Mouse (Mus musculus): ENCODE results near the gene Elmo2. TPM values are rescaled to one million over a fixed set of nuclear protein-coding genes. Genes with fewer than 3 reads are reported as not detected.

The Elmo2 gene
- polyA plus RNA-seq, 1 experiment, result 56.3 TPM

DNA sequence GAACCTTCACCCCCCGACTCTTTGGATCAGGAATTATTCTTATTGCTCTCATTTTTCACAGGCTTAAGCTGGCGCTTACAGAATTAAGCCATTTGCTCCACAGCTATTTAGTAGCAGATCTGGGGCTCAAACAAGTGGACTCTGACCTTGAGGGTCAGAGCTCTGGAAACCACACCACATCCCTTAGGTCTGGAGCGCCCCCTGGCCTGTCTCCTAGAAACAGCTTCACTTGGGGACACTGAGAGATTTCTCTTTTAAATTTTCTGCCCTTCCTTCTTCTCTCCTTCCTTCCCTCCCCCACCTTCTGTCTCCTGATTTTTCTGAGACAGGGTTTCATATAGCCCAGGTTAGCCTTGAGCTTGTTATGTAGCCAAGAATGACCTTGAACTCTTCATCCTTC, 10.9 kb upstream of the Elmo2 start:
- Histone ChIP-seq H3K27me3 (replicated peaks; ENCODE audit: control insufficient read depth, insufficient read depth, low read length) (no peaks in the 10 kb centered on the region), H3K4me1 (ENCODE audit: control insufficient read depth, insufficient read depth, low read length) (0 out of 2 replicates have a peak, but pooled peaks cover 4% of the 10 kb centered on the region), H3K4me3 (ENCODE audit: insufficient read depth, low read depth, low read length) (no peak overlapping the region), H3K36me3 (ENCODE audit: control insufficient read depth, insufficient read depth, low read length) (no peaks in the 10 kb centered on the region), H3K27ac (ENCODE audit: insufficient read depth, low read depth, low read length) (no peak overlapping the region)
- DNase-seq, result peak; percentile 83
- WGBS, result 17% methylated on average over 3 of the region's 3 CpGs
- TF ChIP-seq POLR2A (IDR thresholded peaks at IDR 0.05; ENCODE audit: low read depth, low read length) (no peak), CTCF (conservative IDR thresholded peaks at IDR 0.05; ENCODE audit: insufficient read depth, insufficient read length, low read depth, low read length) (peak; percentile 80)

DNA sequence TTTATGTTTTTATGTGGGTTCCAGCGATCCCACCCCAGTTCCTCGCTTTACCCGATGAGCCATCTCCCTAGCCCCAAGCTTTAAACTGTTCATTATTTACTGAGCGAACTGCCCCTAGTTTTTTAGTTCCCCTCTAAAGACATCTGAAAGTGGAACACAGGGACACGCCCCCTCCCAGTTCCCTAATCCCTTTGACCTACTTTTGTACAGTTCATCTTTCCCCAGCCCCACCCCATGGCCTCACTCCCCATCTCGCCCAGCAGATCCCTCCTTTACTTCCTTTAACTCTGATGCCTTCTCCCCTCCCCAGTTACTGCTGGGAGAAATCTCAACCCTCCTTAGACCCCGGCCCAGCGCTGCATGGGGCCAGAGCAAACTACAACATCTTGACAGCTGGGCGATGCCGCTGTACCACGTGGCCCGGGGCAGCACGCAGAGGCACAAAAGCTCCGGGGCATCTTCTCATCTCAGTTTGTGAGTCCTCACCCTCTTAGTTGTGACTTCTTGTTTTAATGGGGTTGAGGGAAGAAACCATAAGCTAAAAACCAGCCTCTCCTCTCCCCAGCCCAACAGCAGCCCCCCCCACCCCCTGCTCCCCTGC, 6.4 kb upstream of the Elmo2 start:
- no peaks in the 10 kb centered on the region for H3K27me3 ChIP-seq (replicated peaks; ENCODE audit: control insufficient read depth, insufficient read depth, low read length)
- H3K4me1 ChIP-seq (ENCODE audit: control insufficient read depth, insufficient read depth, low read length), result 0 out of 2 replicates have a peak, but pooled peaks cover 4% of the 10 kb centered on the region
- no peaks in the 10 kb centered on the region for H3K36me3 ChIP-seq (ENCODE audit: control insufficient read depth, insufficient read depth, low read length)
- H3K27ac ChIP-seq (ENCODE audit: insufficient read depth, low read depth, low read length), result no peak overlapping the region
- no peak for DNase-seq
- 61% methylated on average over 14 of the region's 14 CpGs for WGBS
- no peak overlapping the region for H3K4me3 ChIP-seq (ENCODE audit: insufficient read depth, low read depth, low read length)
- TF ChIP-seq POLR2A (IDR thresholded peaks at IDR 0.05; ENCODE audit: low read depth, low read length) (no peak), CTCF (conservative IDR thresholded peaks at IDR 0.05; ENCODE audit: insufficient read depth, insufficient read length, low read depth, low read length) (no peak)

DNA sequence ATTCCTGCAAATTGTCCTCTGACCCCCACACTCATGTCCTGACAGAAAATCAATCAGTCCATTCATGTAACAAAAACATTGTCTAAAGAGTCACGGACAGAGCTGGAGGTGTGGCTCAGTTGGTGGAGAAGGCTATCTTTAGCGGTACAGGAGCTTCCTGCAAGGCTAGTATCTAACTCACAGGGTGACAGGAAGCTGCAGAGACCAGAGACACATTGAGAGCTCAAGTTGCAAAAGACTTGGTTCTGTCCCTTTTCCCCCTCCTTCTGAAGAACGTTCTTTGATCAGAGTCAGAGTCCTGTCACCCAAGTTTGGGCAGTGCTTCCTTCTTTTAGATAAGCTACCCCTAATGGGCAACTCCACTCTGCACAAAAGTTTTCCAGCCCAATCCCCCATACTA, 3.4 kb upstream of the Elmo2 start:
- Histone ChIP-seq H3K4me3 (ENCODE audit: insufficient read depth, low read depth, low read length) (no peak overlapping the region), H3K36me3 (ENCODE audit: control insufficient read depth, insufficient read depth, low read length) (no peaks in the 10 kb centered on the region), H3K4me1 (ENCODE audit: control insufficient read depth, insufficient read depth, low read length) (peaks cover 4% of the 10 kb centered on the region; the same call in 1 of the 2 replicates), H3K27me3 (replicated peaks; ENCODE audit: control insufficient read depth, insufficient read depth, low read length) (no peaks in the 10 kb centered on the region), H3K27ac (ENCODE audit: insufficient read depth, low read depth, low read length) (no peak overlapping the region)
- DNase-seq, result no peak
- TF ChIP-seq CTCF (conservative IDR thresholded peaks at IDR 0.05; ENCODE audit: insufficient read depth, insufficient read length, low read depth, low read length), result no peak
- TF ChIP-seq POLR2A (IDR thresholded peaks at IDR 0.05; ENCODE audit: low read depth, low read length), result no peak
- whole genome bisulfite sequencing, result 33% methylated on average over 3 of the region's 3 CpGs

DNA sequence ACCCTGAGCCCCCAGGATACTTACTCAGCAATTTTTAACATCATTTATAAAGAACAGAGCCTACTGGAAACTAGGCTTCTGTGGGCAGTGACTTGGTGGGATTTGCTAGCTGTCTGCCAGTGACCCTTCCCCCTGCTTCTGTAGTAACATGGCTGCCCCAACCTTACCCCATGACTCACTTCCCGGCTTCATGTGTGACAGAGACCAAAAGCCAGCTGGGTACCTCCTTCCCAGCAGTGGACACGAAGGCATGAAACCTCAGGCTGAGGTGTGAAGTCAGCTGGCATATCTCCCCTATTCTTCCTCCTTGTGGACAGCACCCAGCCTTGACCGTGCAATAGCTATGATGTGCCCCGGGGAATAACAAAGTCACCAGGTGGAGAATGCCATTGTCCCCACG, 2.5 kb upstream of the Elmo2 start:
- Histone ChIP-seq H3K4me1 (ENCODE audit: control insufficient read depth, insufficient read depth, low read length) (peaks cover 12% of the 10 kb centered on the region; the same call in 1 of the 2 replicates), H3K36me3 (ENCODE audit: control insufficient read depth, insufficient read depth, low read length) (no peaks in the 10 kb centered on the region), H3K27ac (ENCODE audit: insufficient read depth, low read depth, low read length) (no peak overlapping the region), H3K4me3 (ENCODE audit: insufficient read depth, low read depth, low read length) (no peak overlapping the region), H3K27me3 (replicated peaks; ENCODE audit: control insufficient read depth, insufficient read depth, low read length) (no peaks in the 10 kb centered on the region)
- no peak for DNase-seq
- TF ChIP-seq CTCF (conservative IDR thresholded peaks at IDR 0.05; ENCODE audit: insufficient read depth, insufficient read length, low read depth, low read length) (no peak), POLR2A (IDR thresholded peaks at IDR 0.05; ENCODE audit: low read depth, low read length) (no peak)
- WGBS, result 76% methylated on average over 5 of the region's 5 CpGs

DNA sequence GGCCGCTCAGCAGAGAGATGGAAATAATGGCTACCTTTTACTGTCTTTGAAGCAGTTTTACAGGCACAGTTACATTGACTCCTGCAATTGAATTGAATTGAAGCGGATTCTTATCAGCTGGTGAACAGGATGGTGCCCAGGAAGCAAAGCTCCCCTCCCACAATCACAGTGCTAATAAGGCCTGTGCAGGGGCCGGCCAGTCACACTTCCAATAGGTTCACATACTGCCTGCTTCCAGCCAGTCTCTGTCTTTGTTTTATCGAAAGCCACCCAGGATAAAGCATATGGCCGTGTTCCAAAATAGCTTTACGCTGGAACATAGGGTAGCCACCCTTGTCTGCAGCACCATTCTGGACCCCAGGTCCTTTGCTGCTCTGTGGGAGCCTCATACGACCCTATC, 1.1 kb upstream of the Elmo2 start:
- 64% methylated on average over 7 of the region's 7 CpGs for WGBS

DNA sequence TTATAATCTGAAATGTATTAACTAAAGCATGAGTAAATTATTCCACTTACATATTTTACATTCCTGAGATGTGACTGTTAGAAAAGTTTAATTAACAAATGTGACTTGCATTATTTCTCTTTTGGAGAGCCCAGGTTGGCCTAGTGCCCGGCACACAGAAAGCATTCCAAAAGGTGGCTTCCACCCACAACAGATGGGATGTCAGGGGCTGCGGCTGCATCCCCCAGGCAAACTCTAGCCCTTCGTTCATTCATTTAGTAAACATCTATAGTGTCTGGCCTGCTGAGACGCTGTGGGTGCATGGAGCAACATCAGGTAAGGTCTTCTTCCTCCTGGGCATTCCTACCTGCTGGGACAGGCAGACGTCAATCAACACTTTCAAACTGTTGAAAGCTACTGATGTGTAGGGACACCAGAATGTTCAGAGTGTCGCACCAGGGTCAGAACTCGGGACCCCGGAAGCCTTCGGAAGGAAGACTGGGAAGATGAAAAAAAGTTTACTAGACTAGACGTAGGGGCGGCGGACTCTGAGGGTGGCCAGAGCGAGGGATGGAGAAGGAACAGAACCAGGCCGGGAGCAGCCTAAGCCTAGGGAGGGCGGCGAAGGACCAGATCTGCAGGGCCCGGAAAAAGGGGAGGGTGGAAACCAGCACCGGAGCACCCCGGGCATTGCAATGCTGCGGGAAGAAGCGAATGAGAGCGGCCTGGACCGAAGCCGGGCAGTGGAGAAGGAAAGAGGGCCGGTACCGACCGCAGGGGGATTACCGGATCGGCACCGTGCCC, 567 bp downstream of the Elmo2 start:
- Histone ChIP-seq H3K4me1 (ENCODE audit: control insufficient read depth, insufficient read depth, low read length) (peaks cover 18% of the 10 kb centered on the region), H3K4me3 (ENCODE audit: insufficient read depth, low read depth, low read length) (peak overlapping the region; percentile 63), H3K27ac (ENCODE audit: insufficient read depth, low read depth, low read length) (peak overlapping the region; percentile 22), H3K27me3 (replicated peaks; ENCODE audit: control insufficient read depth, insufficient read depth, low read length) (no peaks in the 10 kb centered on the region), H3K36me3 (ENCODE audit: control insufficient read depth, insufficient read depth, low read length) (no peaks in the 10 kb centered on the region)
- WGBS, result under 1% methylated on average over 30 of the region's 30 CpGs
- DNase-seq, result no peak
- TF ChIP-seq POLR2A (IDR thresholded peaks at IDR 0.05; ENCODE audit: low read depth, low read length) (no peak), CTCF (conservative IDR thresholded peaks at IDR 0.05; ENCODE audit: insufficient read depth, insufficient read length, low read depth, low read length) (no peak)

More for the DNA sequence above, 1.1 kb upstream of the Elmo2 start:
- H3K36me3 ChIP-seq (ENCODE audit: control insufficient read depth, insufficient read depth, low read length), result no peaks in the 10 kb centered on the region
- no peak overlapping the region for H3K27ac ChIP-seq (ENCODE audit: insufficient read depth, low read depth, low read length)
- TF ChIP-seq POLR2A (IDR thresholded peaks at IDR 0.05; ENCODE audit: low read depth, low read length), result no peak
- no peak for TF ChIP-seq CTCF (conservative IDR thresholded peaks at IDR 0.05; ENCODE audit: insufficient read depth, insufficient read length, low read depth, low read length)
- no peak overlapping the region for H3K4me3 ChIP-seq (ENCODE audit: insufficient read depth, low read depth, low read length)
- no peaks in the 10 kb centered on the region for H3K27me3 ChIP-seq (replicated peaks; ENCODE audit: control insufficient read depth, insufficient read depth, low read length)
- H3K4me1 ChIP-seq (ENCODE audit: control insufficient read depth, insufficient read depth, low read length), result peaks cover 12% of the 10 kb centered on the region; the same call in 1 of the 2 replicates
- DNase-seq, result no peak

DNA sequence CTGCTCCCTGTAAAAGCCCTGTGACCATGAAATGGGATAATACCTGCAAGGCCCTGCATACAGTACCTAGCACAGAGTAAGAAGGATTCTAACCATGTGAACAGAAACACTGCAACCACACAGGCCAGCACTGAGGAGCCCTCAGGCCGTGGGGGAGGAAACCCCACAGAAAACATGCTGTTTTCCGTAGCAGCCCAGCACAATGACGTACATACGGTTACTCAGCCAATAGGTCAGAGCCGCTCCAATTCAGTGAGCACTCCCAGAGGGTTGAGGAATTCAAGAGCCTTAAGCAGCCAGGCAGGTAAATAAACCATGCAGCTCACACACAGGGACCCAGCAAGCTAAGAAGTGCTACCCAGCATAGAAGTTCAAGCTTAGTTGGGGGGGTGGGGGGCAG, 2.4 kb downstream of the Elmo2 start:
- 34% methylated on average over 5 of the region's 5 CpGs for WGBS
- H3K27ac ChIP-seq (ENCODE audit: insufficient read depth, low read depth, low read length), result peak overlapping the region; percentile 19

More for the DNA sequence above, 2.4 kb downstream of the Elmo2 start:
- Histone ChIP-seq H3K27me3 (replicated peaks; ENCODE audit: control insufficient read depth, insufficient read depth, low read length) (no peaks in the 10 kb centered on the region), H3K4me1 (ENCODE audit: control insufficient read depth, insufficient read depth, low read length) (peaks cover 18% of the 10 kb centered on the region), H3K36me3 (ENCODE audit: control insufficient read depth, insufficient read depth, low read length) (no peaks in the 10 kb centered on the region), H3K4me3 (ENCODE audit: insufficient read depth, low read depth, low read length) (no peak overlapping the region)
- TF ChIP-seq POLR2A (IDR thresholded peaks at IDR 0.05; ENCODE audit: low read depth, low read length) (no peak), CTCF (conservative IDR thresholded peaks at IDR 0.05; ENCODE audit: insufficient read depth, insufficient read length, low read depth, low read length) (no peak)
- peak; percentile 60 for DNase-seq
